Mouse (Mus musculus) heart, embryonic 11.5 days (tissue): Measurements from ENCODE around the gene Nectin1. TPM values are rescaled to one million over a fixed set of nuclear protein-coding genes. Genes with fewer than 3 reads are reported as not detected.

ENCODE experiments used
- ATAC-seq: fragments of 200-750 bp; cut with Nextera tagmentation; replicated peaks from 2 replicates; pipeline ENCODE4 v1.8.0; 2017; ENCODE audit warnings: moderate library complexity; ENCODE audit not compliant: insufficient number of reproducible peaks, low FRiP score, low TSS enrichment
- H3K27ac ChIP-seq: fragments of 300-500 bp; sonication (generic); 2 replicates; pipeline ENCODE4 v1.5.1; 2014; ENCODE audit warnings: mild to moderate bottlenecking, low read depth, low read length
- H3K27me3 ChIP-seq: fragments of 300-500 bp; sonication (generic); 2 replicates; pipeline ENCODE4 v1.6.1; 2014; ENCODE audit warnings: mild to moderate bottlenecking, low read length, mixed read lengths; ENCODE audit not compliant: control insufficient read depth, insufficient read depth
- H3K36me3 ChIP-seq: fragments of 300-500 bp; sonication (generic); 2 replicates; pipeline ENCODE4 v1.6.1; 2014; ENCODE audit warnings: mild to moderate bottlenecking, low read length, moderate library complexity, mixed read lengths; ENCODE audit not compliant: control insufficient read depth, insufficient read depth
- H3K4me1 ChIP-seq: fragments of 300-500 bp; sonication (generic); 2 replicates; pipeline ENCODE4 v1.6.1; 2014; ENCODE audit warnings: low read length; ENCODE audit not compliant: control insufficient read depth, insufficient read depth
- H3K4me2 ChIP-seq: fragments of 300-500 bp; sonication (generic); 2 replicates; pipeline ENCODE4 v1.6.1; 2014; ENCODE audit warnings: mild to moderate bottlenecking, moderate library complexity
- H3K4me3 ChIP-seq: fragments of 300-500 bp; sonication (generic); 2 replicates; pipeline ENCODE4 v1.5.1; 2014; ENCODE audit warnings: low read depth, low read length
- H3K9ac ChIP-seq: fragments of 300-500 bp; sonication (generic); 2 replicates; pipeline ENCODE4 v1.6.1; 2014; ENCODE audit warnings: mild to moderate bottlenecking, low read depth, low read length, moderate library complexity
- H3K9me3 ChIP-seq: fragments of 300-500 bp; sonication (generic); replicated peaks from 2 replicates; pipeline ENCODE4 v1.6.1; 2016; ENCODE audit warnings: low read length; ENCODE audit not compliant: control insufficient read depth
- WGBS: fragments of 180-500 bp; shearing (Covaris S2); extraction: QIAGEN DNeasy Blood & Tissue Kit; methylation state at CpG from one replicate; pipeline ENCODE4 v1.1.7; 2014; ENCODE audit not compliant: insufficient replicate concordance; 5-methylcytosine and 5-hydroxymethylcytosine counted together
- polyA plus RNA-seq: library from polyadenylated mRNA; unstranded; fragments of >200 nt; fragmentation: Nextera tagmentation; extraction: Ambion mirVana; gene quantifications from 2 replicates; pipeline ENCODE4 v1.2.1, GENCODE M21; 2014

Nectin1 gene
- polyA plus RNA-seq, 1 experiment from 2014 or later = 2.4 TPM

DNA sequence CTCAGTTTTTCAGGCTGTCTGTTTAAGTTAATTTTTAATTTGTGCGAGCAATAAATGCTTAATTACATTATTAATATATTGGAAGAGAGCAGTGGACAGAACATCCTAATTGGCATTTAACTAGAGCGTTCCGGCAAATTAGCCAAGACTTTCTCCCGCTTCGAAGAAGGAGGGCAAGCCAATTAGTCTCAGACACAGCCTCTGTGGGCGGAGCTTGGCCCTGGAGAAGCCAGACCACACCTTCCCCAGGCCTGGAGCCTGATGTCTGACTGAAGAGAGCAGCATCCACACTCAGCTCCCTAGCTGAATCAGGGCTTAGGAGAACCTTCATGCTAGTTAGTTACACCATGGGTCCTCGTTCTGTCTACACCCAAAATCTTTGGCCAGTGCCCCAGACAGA is 64.8 kb downstream of the Nectin1 start:
- H3K27me3 ChIP-seq = no peaks in the 10 kb centered on the region
- no peaks in the 10 kb centered on the region for H3K36me3 ChIP-seq
- H3K4me2 ChIP-seq = no peak overlapping the region
- peaks cover 6% of the 10 kb centered on the region; the same call in 1 of the 2 replicates for H3K4me1 ChIP-seq
- no peak overlapping the region for H3K27ac ChIP-seq
- WGBS = 24% methylated on average over 7 of the region's 7 CpGs
- no peak for ATAC-seq
- H3K9ac ChIP-seq = no peak overlapping the region
- H3K4me3 ChIP-seq = no peak overlapping the region
- no peaks in the 10 kb centered on the region for H3K9me3 ChIP-seq

GRCm38 (mm10) chr9:43813156-43813555 is 69.4 kb downstream of the Nectin1 start:
- Histone ChIP-seq H3K27me3 (no peaks in the 10 kb centered on the region), H3K4me3 (no peak overlapping the region), H3K9me3 (no peaks in the 10 kb centered on the region), H3K36me3 (no peaks in the 10 kb centered on the region), H3K4me1 (no peaks in the 10 kb centered on the region; the same call in 1 of the 2 replicates), H3K4me2 (no peak overlapping the region), H3K27ac (no peak overlapping the region), H3K9ac (no peak overlapping the region)
- ATAC-seq = no peak
- 75% methylated on average over 2 of the region's 2 CpGs for WGBS

DNA sequence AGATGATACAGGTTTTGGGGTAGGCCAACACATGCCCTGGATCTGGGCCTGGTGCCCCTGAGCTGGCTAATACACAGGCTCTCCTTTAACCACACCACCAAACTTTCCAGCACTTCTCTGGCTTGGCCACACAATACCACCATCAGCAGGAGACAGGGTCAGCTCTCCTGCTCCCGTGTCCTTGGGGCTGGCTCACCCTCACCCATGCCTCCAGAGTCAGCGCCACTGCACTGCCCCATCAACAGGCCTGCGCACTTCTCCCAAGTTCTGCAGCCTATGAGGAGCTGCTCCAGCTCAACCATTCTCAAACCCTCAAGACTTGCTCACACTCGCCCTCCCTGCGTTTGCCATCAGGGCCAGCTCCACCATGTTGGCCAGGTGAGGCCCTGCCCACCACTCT is 78.4 kb downstream of the Nectin1 start:
- H3K4me1 ChIP-seq = no peaks in the 10 kb centered on the region
- no peak overlapping the region for H3K9ac ChIP-seq
- H3K4me3 ChIP-seq = no peak overlapping the region
- no peaks in the 10 kb centered on the region; the same call in 1 of the 2 replicates for H3K27me3 ChIP-seq
- no peaks in the 10 kb centered on the region for H3K9me3 ChIP-seq
- H3K27ac ChIP-seq = no peak overlapping the region
- no peak overlapping the region for H3K4me2 ChIP-seq
- 85% methylated on average over 5 of the region's 5 CpGs for WGBS
- ATAC-seq = no peak
- H3K36me3 ChIP-seq = no peaks in the 10 kb centered on the region

DNA sequence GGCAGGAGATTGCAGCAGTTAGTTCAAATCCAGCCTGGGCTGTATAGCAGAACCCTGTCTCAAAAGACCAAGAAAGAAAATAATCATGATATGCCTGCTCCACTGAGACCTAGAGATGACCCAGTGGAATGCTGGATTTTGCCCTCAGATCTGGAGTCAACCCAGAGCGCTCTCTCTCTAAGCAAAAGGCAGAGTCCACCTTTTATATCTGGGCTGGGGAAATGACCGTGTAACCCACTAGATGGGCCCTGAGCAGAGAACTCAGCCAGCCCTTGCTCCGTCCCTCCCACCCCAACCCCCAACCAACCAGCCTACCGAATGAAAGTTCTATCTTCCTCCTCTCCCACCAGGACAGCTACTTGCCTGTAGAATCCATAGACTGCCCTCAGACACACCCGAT is 81.4 kb downstream of the Nectin1 start:
- H3K27me3 ChIP-seq = peaks cover 9% of the 10 kb centered on the region; the same call in 1 of the 2 replicates
- WGBS = 60% methylated on average over 5 of the region's 5 CpGs
- no peak for ATAC-seq
- no peaks in the 10 kb centered on the region for H3K4me1 ChIP-seq
- no peak overlapping the region for H3K27ac ChIP-seq
- no peak overlapping the region for H3K4me2 ChIP-seq
- no peak overlapping the region for H3K4me3 ChIP-seq
- no peaks in the 10 kb centered on the region for H3K9me3 ChIP-seq
- H3K36me3 ChIP-seq = no peaks in the 10 kb centered on the region
- H3K9ac ChIP-seq = no peak overlapping the region

DNA sequence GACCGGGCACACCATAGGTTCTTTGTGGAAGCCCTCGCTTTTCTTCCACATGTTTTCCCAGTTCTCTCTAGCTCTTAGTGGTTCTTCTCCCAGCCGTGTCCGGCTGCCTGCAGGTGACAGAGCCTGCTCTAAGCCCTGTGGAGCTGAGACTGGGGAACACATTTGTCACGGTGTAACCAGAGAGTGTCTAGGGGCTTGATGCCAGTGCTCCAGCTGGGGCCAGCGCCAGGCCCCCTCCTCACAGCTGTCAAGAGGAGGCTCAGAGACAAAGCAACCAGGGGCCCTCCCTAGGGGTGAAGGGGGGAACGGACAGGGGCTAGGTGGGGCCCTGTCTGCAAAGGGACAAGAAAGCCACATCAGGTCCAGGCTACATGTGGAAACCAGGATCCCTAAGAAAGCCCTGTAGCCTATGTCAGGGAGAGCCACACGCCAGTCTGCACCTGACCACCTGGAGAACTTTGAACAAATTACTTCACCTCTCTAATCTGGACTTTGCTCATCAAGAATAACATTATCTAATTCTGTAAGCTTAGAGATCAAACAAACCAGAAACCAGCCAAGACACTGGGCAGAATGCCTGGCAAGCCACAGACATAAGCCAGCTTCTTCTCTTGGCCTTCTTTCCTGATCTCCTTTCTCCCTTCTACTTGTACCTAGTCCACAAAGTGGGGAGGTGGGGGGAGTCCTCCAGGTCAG is 82.9 kb downstream of the Nectin1 start:
- no peak overlapping the region for H3K4me3 ChIP-seq
- no peak overlapping the region for H3K9ac ChIP-seq
- H3K27me3 ChIP-seq = peaks cover 9% of the 10 kb centered on the region; the same call in 1 of the 2 replicates
- H3K9me3 ChIP-seq = no peaks in the 10 kb centered on the region
- 53% methylated on average over 8 of the region's 8 CpGs for WGBS
- no peaks in the 10 kb centered on the region for H3K4me1 ChIP-seq
- H3K27ac ChIP-seq = no peak overlapping the region
- H3K36me3 ChIP-seq = no peaks in the 10 kb centered on the region
- H3K4me2 ChIP-seq = no peak overlapping the region
- ATAC-seq = no peak

DNA sequence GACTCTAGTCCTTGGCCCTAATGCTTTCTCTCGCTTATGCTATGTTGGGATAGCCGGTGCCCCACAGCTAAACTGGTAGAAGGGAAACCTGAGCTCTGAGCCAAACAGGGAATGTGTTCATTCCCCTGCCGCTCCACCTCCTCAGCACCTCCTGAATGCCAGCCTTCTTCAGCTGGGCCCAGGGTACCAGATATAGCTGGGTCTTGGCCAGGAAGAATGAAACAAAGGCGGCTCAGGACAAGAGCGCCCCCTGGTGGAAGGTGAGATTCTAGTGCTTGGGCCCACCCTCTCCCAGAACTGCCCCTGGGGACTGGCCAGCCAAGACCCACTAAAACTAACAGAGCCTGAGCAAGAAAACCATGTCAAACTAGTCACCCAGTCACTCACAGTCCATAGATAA is 83.8 kb downstream of the Nectin1 start:
- Histone ChIP-seq H3K27me3 (peaks cover 9% of the 10 kb centered on the region; the same call in 1 of the 2 replicates), H3K9ac (no peak overlapping the region), H3K27ac (no peak overlapping the region), H3K4me1 (no peaks in the 10 kb centered on the region), H3K9me3 (no peaks in the 10 kb centered on the region), H3K36me3 (no peaks in the 10 kb centered on the region), H3K4me2 (no peak overlapping the region), H3K4me3 (no peak overlapping the region)
- ATAC-seq = no peak
- 48% methylated on average over 5 of the region's 5 CpGs for WGBS

DNA sequence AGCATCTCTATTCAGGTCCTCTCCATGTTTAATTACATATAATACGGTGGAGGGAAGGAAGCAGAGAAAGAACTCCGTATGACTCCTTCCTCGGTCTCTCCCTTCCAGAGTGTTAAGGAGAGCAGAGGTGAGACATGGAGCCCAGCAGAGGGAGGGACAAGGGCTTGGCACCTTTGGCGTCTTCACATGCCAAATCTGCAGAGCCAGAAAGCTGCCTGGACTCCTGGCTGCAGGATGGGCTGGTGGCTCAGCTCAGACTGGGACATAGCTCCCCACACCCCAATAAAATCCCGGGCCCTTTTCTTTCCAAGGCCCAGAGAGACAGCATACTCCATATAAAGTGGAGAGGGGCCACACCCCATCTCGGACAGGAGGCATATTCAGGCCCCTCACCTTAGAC is 85.2 kb downstream of the Nectin1 start:
- Histone ChIP-seq H3K9me3 (no peaks in the 10 kb centered on the region), H3K4me1 (no peaks in the 10 kb centered on the region), H3K4me3 (no peak overlapping the region), H3K27me3 (peaks cover 9% of the 10 kb centered on the region; the same call in 1 of the 2 replicates), H3K4me2 (no peak overlapping the region), H3K27ac (no peak overlapping the region), H3K36me3 (no peaks in the 10 kb centered on the region), H3K9ac (no peak overlapping the region)
- 53% methylated on average over 6 of the region's 6 CpGs for WGBS
- no peak for ATAC-seq

GRCm38 (mm10) chr9:43833232-43833631 is 89.4 kb downstream of the Nectin1 start:
- no peaks in the 10 kb centered on the region for H3K4me1 ChIP-seq

GRCm38 (mm10) chr9:43834283-43834682 is 90.5 kb downstream of the Nectin1 start:
- Histone ChIP-seq H3K4me3 (no peak overlapping the region), H3K9me3 (no peaks in the 10 kb centered on the region), H3K36me3 (no peaks in the 10 kb centered on the region), H3K9ac (no peak overlapping the region), H3K4me2 (no peak overlapping the region), H3K27ac (no peak overlapping the region), H3K27me3 (peaks cover 3% of the 10 kb centered on the region; the same call in 1 of the 2 replicates), H3K4me1 (no peaks in the 10 kb centered on the region)
- 78% methylated on average over 13 of the region's 13 CpGs for WGBS
- no peak for ATAC-seq

More at GRCm38 (mm10) chr9:43833232-43833631, 89.4 kb downstream of the Nectin1 start:
- Histone ChIP-seq H3K27ac (no peak overlapping the region), H3K27me3 (peaks cover 6% of the 10 kb centered on the region; the same call in 1 of the 2 replicates), H3K4me3 (no peak overlapping the region), H3K9ac (no peak overlapping the region), H3K36me3 (no peaks in the 10 kb centered on the region), H3K4me2 (no peak overlapping the region), H3K9me3 (no peaks in the 10 kb centered on the region)
- ATAC-seq = no peak
- WGBS = 82% methylated on average over 8 of the region's 8 CpGs
